Mouse (Mus musculus) C2C12 (cell line): ENCODE results near the gene Tex48.

Experiments used
- CTCF ChIP-seq: IDR thresholded peaks from one replicate; pipeline ENCODE4 v1.5.1; 2011; ENCODE audit not compliant: control insufficient read depth, insufficient read depth, insufficient read length
- MYOG ChIP-seq: IDR thresholded peaks from one replicate; pipeline ENCODE4 v1.6.1; 2011; ENCODE audit not compliant: control insufficient read depth, insufficient read length; ENCODE audit errors: extremely low read depth
- USF1 ChIP-seq: IDR thresholded peaks from one replicate; pipeline ENCODE4 v1.6.1; 2011; ENCODE audit warnings: low read depth, mild to moderate bottlenecking, control low read depth, moderate library complexity

- no peak for TF ChIP-seq CTCF
- no peak for TF ChIP-seq USF1
- TF ChIP-seq MYOG = no peak
These were observed 49.6 kb downstream of the Tex48 start for GRCm38 (mm10) chr4:63572621-63573020.
